Mouse (Mus musculus): ENCODE results near the gene Cacna2d4. TPM values are rescaled to one million over a fixed set of nuclear protein-coding genes. Genes with fewer than 3 reads are reported as not detected.

Cacna2d4 gene
- polyA plus RNA-seq, 1 experiment from 2014 or later = 0.04 TPM

- no peak overlapping the region for H3K4me3 ChIP-seq
- H3K9ac ChIP-seq = no peak overlapping the region
- H3K9me3 ChIP-seq (replicated peaks) = no peaks in the 10 kb centered on the region
- H3K4me1 ChIP-seq = peaks cover 11% of the 10 kb centered on the region
- no peak for ATAC-seq (ENCODE audit: low FRiP score)
- no peak overlapping the region for H3K4me2 ChIP-seq (replicated peaks)
- peaks cover 10% of the 10 kb centered on the region; the same call in 1 of the 2 replicates for H3K27me3 ChIP-seq
- no peaks in the 10 kb centered on the region for H3K36me3 ChIP-seq
- no peak overlapping the region; the same call in 1 of the 2 replicates for H3K27ac ChIP-seq
- WGBS = 92% methylated on average over 2 of the region's 2 CpGs
Measured at GRCm38 (mm10) chr6:119319358-119319757, 83.0 kb downstream of the Cacna2d4 start.

GRCm38 (mm10) chr6:119320481-119320880 is 84.2 kb downstream of the Cacna2d4 start:
- Histone ChIP-seq H3K9me3 (replicated peaks) (no peaks in the 10 kb centered on the region), H3K4me2 (replicated peaks) (no peak overlapping the region), H3K36me3 (no peaks in the 10 kb centered on the region), H3K27me3 (peaks cover 10% of the 10 kb centered on the region; the same call in 1 of the 2 replicates), H3K4me3 (no peak overlapping the region), H3K4me1 (0 out of 2 replicates have a peak, but pooled peaks cover 6% of the 10 kb centered on the region), H3K27ac (no peak overlapping the region), H3K9ac (no peak overlapping the region)
- WGBS = 40% methylated on average over 16 of the region's 16 CpGs
- no peak for ATAC-seq (ENCODE audit: low FRiP score)

GRCm38 (mm10) chr6:119321752-119322151 is 85.4 kb downstream of the Cacna2d4 start:
- Histone ChIP-seq H3K27ac (no peak overlapping the region), H3K36me3 (no peaks in the 10 kb centered on the region), H3K4me3 (no peak overlapping the region), H3K9ac (no peak overlapping the region), H3K4me1 (peaks cover 14% of the 10 kb centered on the region), H3K9me3 (replicated peaks) (no peaks in the 10 kb centered on the region), H3K27me3 (peaks cover 14% of the 10 kb centered on the region; the same call in 1 of the 2 replicates), H3K4me2 (replicated peaks) (no peak overlapping the region)
- ATAC-seq (ENCODE audit: low FRiP score) = no peak
- 73% methylated on average over 7 of the region's 7 CpGs for WGBS

DNA sequence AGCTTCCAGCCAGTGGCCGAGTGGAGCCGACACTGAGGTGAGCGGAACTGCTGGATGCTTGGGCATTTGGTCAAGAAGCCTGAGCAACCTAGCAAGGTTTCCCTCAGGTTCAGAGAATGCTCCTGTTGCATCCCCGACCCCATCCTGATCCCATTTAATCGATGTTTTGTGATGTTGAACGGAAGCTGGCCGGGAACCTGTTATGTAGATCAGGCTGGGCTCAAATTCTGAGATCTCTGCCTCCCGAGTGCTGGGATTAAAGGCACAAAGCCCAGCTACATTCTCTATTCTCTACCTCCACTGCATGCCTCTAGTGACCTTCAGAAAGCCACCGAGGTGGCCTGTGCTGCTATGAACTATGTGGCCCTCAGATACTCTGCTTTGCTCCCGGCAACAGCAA is 88.5 kb downstream of the Cacna2d4 start:
- H3K4me1 ChIP-seq = peaks cover 26% of the 10 kb centered on the region
- H3K36me3 ChIP-seq = no peaks in the 10 kb centered on the region
- 54% methylated on average over 10 of the region's 10 CpGs for WGBS
- no peak overlapping the region for H3K4me2 ChIP-seq (replicated peaks)
- H3K9ac ChIP-seq = no peak overlapping the region
- no peak overlapping the region for H3K4me3 ChIP-seq
- no peak overlapping the region for H3K27ac ChIP-seq
- ATAC-seq (ENCODE audit: low FRiP score) = no peak
- H3K27me3 ChIP-seq = peaks cover 42% of the 10 kb centered on the region
- H3K9me3 ChIP-seq (replicated peaks) = no peaks in the 10 kb centered on the region

DNA sequence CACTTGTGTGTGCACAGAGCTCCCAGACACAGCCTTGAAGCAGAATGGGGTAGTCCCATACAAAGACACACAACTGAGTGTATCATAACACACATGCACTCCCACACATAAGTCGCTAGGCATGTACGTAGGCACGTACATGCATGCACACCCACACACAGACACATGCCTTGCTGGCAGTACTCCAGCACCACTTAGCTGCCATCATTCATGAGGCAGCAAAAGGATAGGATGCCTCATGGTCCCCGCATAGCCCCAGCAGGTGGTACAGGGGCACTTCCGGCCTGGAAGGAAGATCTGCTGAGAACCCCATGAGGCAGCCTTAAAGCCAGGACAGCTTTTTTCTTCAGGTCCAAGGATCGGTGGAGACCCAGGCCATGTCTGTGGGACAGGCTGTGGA is 89.7 kb downstream of the Cacna2d4 start:
- 73% methylated on average over 6 of the region's 6 CpGs for WGBS

DNA sequence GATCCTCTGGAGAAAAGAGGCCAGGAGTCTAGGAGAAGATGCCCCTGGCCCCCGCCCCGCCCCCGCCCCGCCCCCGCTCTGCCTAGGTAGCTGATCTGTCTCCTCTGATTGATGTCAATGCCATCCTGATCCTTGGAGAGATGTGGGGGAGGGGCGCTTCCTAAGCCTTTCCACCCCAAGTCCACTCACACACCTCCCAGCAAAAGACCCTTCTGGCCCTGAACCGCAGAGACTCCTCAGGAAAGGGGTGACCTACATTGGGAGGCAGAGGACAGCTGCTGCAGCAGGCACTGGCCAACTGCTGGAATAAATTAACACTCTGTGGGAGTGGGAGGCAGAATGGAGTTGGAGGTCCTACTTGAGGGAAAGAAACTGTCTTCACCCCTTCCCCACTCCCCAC is 90.2 kb downstream of the Cacna2d4 start:
- no peak for ATAC-seq (ENCODE audit: low FRiP score)
- Histone ChIP-seq H3K4me2 (replicated peaks) (no peak overlapping the region), H3K9ac (no peak overlapping the region), H3K4me3 (no peak overlapping the region), H3K27ac (no peak overlapping the region), H3K27me3 (peaks cover 55% of the 10 kb centered on the region), H3K4me1 (peaks cover 38% of the 10 kb centered on the region), H3K36me3 (no peaks in the 10 kb centered on the region), H3K9me3 (replicated peaks) (no peaks in the 10 kb centered on the region)
- 33% methylated on average over 7 of the region's 7 CpGs for WGBS

More for the DNA sequence above, 89.7 kb downstream of the Cacna2d4 start:
- H3K27ac ChIP-seq = no peak overlapping the region
- H3K9ac ChIP-seq = no peak overlapping the region
- H3K4me3 ChIP-seq = no peak overlapping the region
- H3K27me3 ChIP-seq = peaks cover 50% of the 10 kb centered on the region
- no peak for ATAC-seq (ENCODE audit: low FRiP score)
- H3K4me1 ChIP-seq = peaks cover 36% of the 10 kb centered on the region
- no peaks in the 10 kb centered on the region for H3K9me3 ChIP-seq (replicated peaks)
- H3K36me3 ChIP-seq = no peaks in the 10 kb centered on the region
- H3K4me2 ChIP-seq (replicated peaks) = no peak overlapping the region

DNA sequence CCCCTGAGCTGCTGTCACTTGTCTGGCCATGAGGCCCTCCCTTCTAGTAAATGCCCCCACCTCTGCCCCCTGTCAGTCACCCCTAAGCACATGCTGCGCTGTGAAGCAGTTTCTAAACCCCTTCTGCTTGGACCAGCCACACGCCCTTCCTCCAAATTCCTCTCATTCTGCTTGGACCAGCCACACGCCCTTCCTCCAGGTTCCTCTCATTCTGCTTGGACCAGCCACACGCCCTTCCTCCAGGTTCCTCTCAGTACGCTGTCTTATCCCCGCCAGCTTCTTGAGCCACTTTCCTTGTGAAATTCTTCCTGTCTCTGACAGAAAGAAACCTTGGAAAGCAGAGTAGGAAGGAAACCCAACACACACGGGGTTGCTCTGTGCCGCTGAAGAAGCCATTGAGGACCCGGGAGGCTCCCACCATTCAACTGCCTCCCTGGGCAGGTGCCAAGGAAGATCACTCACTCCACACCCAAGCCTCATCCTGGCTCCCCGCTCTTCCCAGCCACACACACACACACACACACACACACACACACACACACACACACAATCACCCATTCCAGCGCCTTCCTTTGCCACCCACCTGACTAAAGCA is 92.3 kb downstream of the Cacna2d4 start:
- H3K27ac ChIP-seq = no peak overlapping the region
- H3K4me1 ChIP-seq = peaks cover 43% of the 10 kb centered on the region
- WGBS = 15% methylated on average over 11 of the region's 11 CpGs
- no peaks in the 10 kb centered on the region for H3K36me3 ChIP-seq
- H3K9me3 ChIP-seq (replicated peaks) = no peaks in the 10 kb centered on the region
- H3K27me3 ChIP-seq = peaks cover 65% of the 10 kb centered on the region
- no peak overlapping the region for H3K4me3 ChIP-seq
- 0 out of 2 replicates have a peak overlapping the region, but pooled peaks have one; percentile 18 for H3K9ac ChIP-seq
- ATAC-seq (ENCODE audit: low FRiP score) = no peak
- peak overlapping the region; percentile 80 for H3K4me2 ChIP-seq (replicated peaks)

- WGBS = 2% methylated on average over 8 of the region's 8 CpGs
- Histone ChIP-seq H3K27ac (no peak overlapping the region), H3K9ac (0 out of 2 replicates have a peak overlapping the region, but pooled peaks have one; percentile 18), H3K4me2 (replicated peaks) (peak overlapping the region; percentile 80), H3K4me1 (peaks cover 46% of the 10 kb centered on the region), H3K9me3 (replicated peaks) (no peaks in the 10 kb centered on the region), H3K36me3 (no peaks in the 10 kb centered on the region), H3K4me3 (peak overlapping the region; percentile 10; the same call in 1 of the 2 replicates), H3K27me3 (peaks cover 64% of the 10 kb centered on the region)
- peak; percentile 61 for ATAC-seq (ENCODE audit: low FRiP score)
Measured at GRCm38 (mm10) chr6:119329215-119329714, 92.9 kb downstream of the Cacna2d4 start.

DNA sequence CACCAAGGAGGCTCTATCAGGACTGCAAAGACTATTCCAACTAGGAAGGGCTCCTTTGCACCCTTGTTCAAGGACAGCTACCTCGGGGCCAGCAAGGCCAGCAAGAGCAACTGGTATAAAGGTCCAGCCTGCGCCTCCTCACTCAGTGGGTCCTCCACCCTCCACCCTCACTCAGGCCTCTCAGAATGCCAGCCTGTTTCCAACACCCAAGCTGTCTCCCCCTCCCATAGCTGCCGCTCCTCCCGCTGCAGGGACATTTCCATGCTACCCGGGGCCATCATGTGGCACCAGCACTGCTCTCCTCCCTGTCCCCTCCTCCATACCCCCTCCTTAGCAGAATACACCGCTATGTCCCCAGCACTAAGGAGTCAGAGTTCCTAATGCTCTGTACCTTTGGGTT is 93.6 kb downstream of the Cacna2d4 start:
- Histone ChIP-seq H3K27ac (no peak overlapping the region), H3K9ac (no peak overlapping the region), H3K9me3 (replicated peaks) (no peaks in the 10 kb centered on the region), H3K4me3 (peak overlapping the region; percentile 43), H3K4me1 (peaks cover 46% of the 10 kb centered on the region), H3K36me3 (no peaks in the 10 kb centered on the region), H3K4me2 (replicated peaks) (peak overlapping the region; percentile 80), H3K27me3 (peaks cover 68% of the 10 kb centered on the region)
- ATAC-seq (ENCODE audit: low FRiP score) = peak; percentile 27; the same call in 1 of the 2 replicates
- 13% methylated on average over 6 of the region's 6 CpGs for whole genome bisulfite sequencing

DNA sequence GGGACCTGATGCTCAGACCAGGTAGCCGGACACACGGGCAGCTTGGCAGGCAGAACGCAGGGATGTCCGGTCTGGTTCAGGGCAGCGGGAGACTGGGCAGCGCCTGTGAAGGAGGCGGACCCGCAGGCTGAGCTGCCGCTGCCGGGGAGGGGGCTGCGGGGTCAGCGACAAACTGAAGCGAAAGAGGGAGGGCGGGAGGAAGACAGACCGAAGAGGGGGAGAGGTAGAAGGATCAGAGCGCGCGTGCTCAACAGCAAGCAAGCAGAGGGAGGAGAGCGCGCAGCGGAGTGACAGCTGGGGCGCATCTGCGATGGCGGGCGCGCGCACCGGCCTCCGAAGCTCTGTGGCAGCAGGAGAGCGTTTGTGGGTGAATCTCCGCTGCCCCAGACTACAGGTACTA is 94.2 kb downstream of the Cacna2d4 start, which contains the start of gene Lrtm2:
Gene Lrtm2, minus strand, starts transcription at position 261 of the 400 bp plus-strand sequence.
- under 1% methylated on average over 30 of the region's 31 CpGs for WGBS
- Histone ChIP-seq H3K4me1 (peaks cover 46% of the 10 kb centered on the region), H3K36me3 (no peaks in the 10 kb centered on the region), H3K4me3 (peak within 1 kb of the TSS; percentile 43), H3K9me3 (replicated peaks) (no peaks in the 10 kb centered on the region), H3K9ac (peak within 1 kb of the TSS; percentile 47; the same call in 1 of the 2 replicates), H3K27ac (no peak within 1 kb of the TSS), H3K27me3 (peaks cover 72% of the 10 kb centered on the region), H3K4me2 (replicated peaks) (peak within 1 kb of the TSS; percentile 80)
- ATAC-seq (ENCODE audit: low FRiP score) = 0 out of 2 replicates have a peak, but pooled peaks have one; percentile 24

GRCm38 (mm10) chr6:119332111-119332510 is 95.8 kb downstream of the Cacna2d4 start:
- Histone ChIP-seq H3K27ac (no peak overlapping the region), H3K27me3 (peaks cover 67% of the 10 kb centered on the region), H3K4me1 (peaks cover 37% of the 10 kb centered on the region), H3K4me2 (replicated peaks) (no peak overlapping the region), H3K36me3 (no peaks in the 10 kb centered on the region), H3K4me3 (no peak overlapping the region), H3K9me3 (replicated peaks) (no peaks in the 10 kb centered on the region), H3K9ac (no peak overlapping the region)
- ATAC-seq (ENCODE audit: low FRiP score) = no peak
- WGBS = 9% methylated on average over 1 of the region's 1 CpGs

DNA sequence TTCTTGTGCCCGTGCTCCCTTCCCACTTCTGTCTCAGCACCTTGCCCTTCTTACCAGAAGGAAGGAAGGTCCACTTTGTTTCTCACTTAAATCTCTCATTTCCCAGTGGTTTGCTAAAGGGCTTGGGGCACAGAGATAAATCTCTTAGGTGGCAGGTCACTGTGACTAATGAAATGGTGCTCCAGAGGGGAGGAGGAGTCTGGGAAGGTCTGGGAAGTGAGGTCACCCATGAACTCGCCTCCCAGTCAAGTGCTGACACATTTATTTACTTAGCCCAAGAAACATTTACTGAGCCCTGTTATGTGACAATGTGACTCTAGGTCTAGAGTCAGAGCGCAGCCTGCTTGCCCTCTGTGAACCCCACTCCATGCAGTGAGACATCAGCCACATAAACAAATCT is 96.9 kb downstream of the Cacna2d4 start:
- H3K4me3 ChIP-seq = no peak overlapping the region
- 12% methylated on average over 3 of the region's 3 CpGs for WGBS
- H3K4me2 ChIP-seq (replicated peaks) = no peak overlapping the region
- peaks cover 56% of the 10 kb centered on the region for H3K27me3 ChIP-seq
- H3K9ac ChIP-seq = no peak overlapping the region
- H3K9me3 ChIP-seq (replicated peaks) = no peaks in the 10 kb centered on the region
- no peak for ATAC-seq (ENCODE audit: low FRiP score)
- H3K4me1 ChIP-seq = peaks cover 39% of the 10 kb centered on the region
- no peak overlapping the region for H3K27ac ChIP-seq
- no peaks in the 10 kb centered on the region for H3K36me3 ChIP-seq

DNA sequence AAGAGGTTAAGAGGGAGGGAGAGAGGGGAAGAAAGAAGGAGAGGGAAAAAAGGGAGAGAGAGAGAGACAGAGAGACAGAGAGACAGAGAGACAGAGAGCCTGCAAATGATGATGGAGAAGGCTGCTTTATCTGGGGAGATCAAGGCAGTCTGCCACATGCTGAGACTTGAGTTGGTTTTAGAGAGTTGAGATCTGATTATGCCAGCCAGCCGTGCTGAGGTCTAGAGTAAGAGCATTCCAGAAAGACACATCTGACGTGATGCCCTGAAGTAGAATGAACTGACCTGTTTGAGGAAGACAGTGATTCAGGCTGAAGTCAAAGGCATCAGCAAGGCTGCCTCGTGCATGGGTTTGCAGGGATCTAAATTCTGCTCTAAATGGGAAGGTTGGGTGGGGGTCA is 97.5 kb downstream of the Cacna2d4 start:
- no peak for ATAC-seq (ENCODE audit: low FRiP score)
- Histone ChIP-seq H3K9me3 (replicated peaks) (no peaks in the 10 kb centered on the region), H3K36me3 (no peaks in the 10 kb centered on the region), H3K4me2 (replicated peaks) (no peak overlapping the region), H3K4me3 (no peak overlapping the region), H3K4me1 (peaks cover 34% of the 10 kb centered on the region), H3K9ac (no peak overlapping the region), H3K27me3 (peaks cover 49% of the 10 kb centered on the region), H3K27ac (no peak overlapping the region)
- WGBS = 39% methylated on average over 3 of the region's 3 CpGs
